Mouse (Mus musculus): ENCODE measurements around the gene Jhy. TPM values are rescaled to one million over a fixed set of nuclear protein-coding genes. Genes with fewer than 3 reads are reported as not detected.

Jhy gene
- polyA plus RNA-seq, 1 experiment from 2014 or later, result not detected

GRCm38 (mm10) chr9:40908411-40908810, 55.5 kb downstream of the Jhy start:
- no peak overlapping the region for H3K27ac ChIP-seq
- no peak overlapping the region for H3K4me3 ChIP-seq
- ATAC-seq (ENCODE audit: low FRiP score, low read depth), result no peak
- no peak overlapping the region for H3K9ac ChIP-seq
- no peaks in the 10 kb centered on the region for H3K9me3 ChIP-seq
- H3K27me3 ChIP-seq, result peaks cover 4% of the 10 kb centered on the region; the same call in 1 of the 2 replicates
- WGBS, result 81% methylated on average over 8 of the region's 8 CpGs
- H3K4me1 ChIP-seq, result no peaks in the 10 kb centered on the region
- no peaks in the 10 kb centered on the region for H3K36me3 ChIP-seq
- no peak overlapping the region for H3K4me2 ChIP-seq (replicated peaks)

DNA sequence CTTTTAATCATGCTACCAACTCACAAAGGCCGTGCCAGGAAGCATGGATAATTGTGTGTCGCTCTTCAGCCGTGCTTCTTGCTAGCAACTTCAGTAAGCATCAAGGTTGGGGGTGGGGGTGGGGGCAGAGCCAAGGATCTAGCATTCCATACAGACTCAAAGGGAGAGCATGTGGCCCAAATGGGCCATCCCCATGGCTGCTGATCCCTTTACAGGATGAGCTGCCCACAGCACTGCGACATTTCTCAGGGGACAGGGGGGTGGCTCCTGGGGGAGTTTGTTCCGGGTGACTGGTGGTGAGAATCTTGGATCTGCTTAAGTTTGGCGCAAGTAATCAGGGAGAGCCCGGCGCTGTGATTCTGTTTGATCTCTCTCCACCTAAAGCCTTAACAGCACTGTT, 56.5 kb downstream of the Jhy start:
- Histone ChIP-seq H3K27me3 (peaks cover 4% of the 10 kb centered on the region; the same call in 1 of the 2 replicates), H3K36me3 (no peaks in the 10 kb centered on the region), H3K9me3 (no peaks in the 10 kb centered on the region), H3K9ac (no peak overlapping the region), H3K27ac (no peak overlapping the region), H3K4me1 (no peaks in the 10 kb centered on the region), H3K4me3 (no peak overlapping the region), H3K4me2 (replicated peaks) (no peak overlapping the region)
- ATAC-seq (ENCODE audit: low FRiP score, low read depth), result no peak
- 26% methylated on average over 8 of the region's 8 CpGs for WGBS

GRCm38 (mm10) chr9:40892456-40892855, 71.5 kb downstream of the Jhy start:
- 68% methylated on average over 6 of the region's 6 CpGs for WGBS
- H3K9ac ChIP-seq, result no peak overlapping the region

GRCm38 (mm10) chr9:40889389-40889788, 74.5 kb downstream of the Jhy start:
- Histone ChIP-seq H3K36me3 (no peaks in the 10 kb centered on the region), H3K27me3 (peaks cover 60% of the 10 kb centered on the region), H3K9ac (no peak overlapping the region), H3K9me3 (no peaks in the 10 kb centered on the region), H3K27ac (no peak overlapping the region), H3K4me2 (replicated peaks) (no peak overlapping the region), H3K4me3 (no peak overlapping the region), H3K4me1 (no peaks in the 10 kb centered on the region)
- WGBS, result 22% methylated on average over 12 of the region's 12 CpGs
- no peak for ATAC-seq (ENCODE audit: low FRiP score, low read depth)

More at GRCm38 (mm10) chr9:40892456-40892855, 71.5 kb downstream of the Jhy start:
- Histone ChIP-seq H3K4me1 (no peaks in the 10 kb centered on the region), H3K4me3 (no peak overlapping the region), H3K36me3 (no peaks in the 10 kb centered on the region), H3K27me3 (peaks cover 33% of the 10 kb centered on the region), H3K4me2 (replicated peaks) (no peak overlapping the region), H3K9me3 (no peaks in the 10 kb centered on the region), H3K27ac (no peak overlapping the region)
- no peak for ATAC-seq (ENCODE audit: low FRiP score, low read depth)

- Histone ChIP-seq H3K36me3 (no peaks in the 10 kb centered on the region), H3K4me3 (no peak overlapping the region), H3K9me3 (no peaks in the 10 kb centered on the region), H3K27ac (no peak overlapping the region), H3K9ac (no peak overlapping the region), H3K4me2 (replicated peaks) (no peak overlapping the region), H3K4me1 (no peaks in the 10 kb centered on the region), H3K27me3 (peaks cover 91% of the 10 kb centered on the region)
- WGBS, result 54% methylated on average over 10 of the region's 10 CpGs
- ATAC-seq (ENCODE audit: low FRiP score, low read depth), result no peak
These were observed 78.2 kb downstream of the Jhy start for GRCm38 (mm10) chr9:40885669-40886068.

DNA sequence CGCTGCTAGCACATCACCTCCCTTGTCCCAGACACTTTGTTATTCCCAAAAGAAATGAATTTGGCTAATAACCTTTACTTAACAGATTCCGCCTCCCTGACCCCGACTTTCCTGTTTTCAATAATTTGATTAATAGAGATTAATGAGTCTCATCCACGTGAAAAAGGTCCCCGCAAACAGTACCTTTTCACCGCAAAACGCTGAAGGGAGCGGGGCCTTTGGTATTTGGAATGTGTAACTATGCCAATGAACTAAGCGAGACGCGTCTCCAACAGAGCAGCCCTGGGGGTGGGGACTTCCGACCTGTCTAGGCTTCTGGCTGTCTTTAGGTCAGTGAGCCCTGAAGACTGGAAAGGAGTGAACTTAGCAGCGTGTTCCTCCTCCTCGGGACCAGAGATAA, 84.9 kb downstream of the Jhy start:
- 3% methylated on average over 14 of the region's 14 CpGs for WGBS

GRCm38 (mm10) chr9:40878291-40878945, 85.5 kb downstream of the Jhy start:
- no peak for ATAC-seq (ENCODE audit: low FRiP score, low read depth)
- Histone ChIP-seq H3K4me1 (peaks cover 7% of the 10 kb centered on the region), H3K36me3 (no peaks in the 10 kb centered on the region), H3K4me2 (replicated peaks) (peak overlapping the region; percentile 55; the same call in 1 of the 2 replicates), H3K4me3 (no peak overlapping the region), H3K27me3 (peaks cover 100% of the 10 kb centered on the region), H3K9ac (no peak overlapping the region), H3K9me3 (no peaks in the 10 kb centered on the region), H3K27ac (no peak overlapping the region)
- WGBS, result 1% methylated on average over 32 of the region's 32 CpGs

More for the DNA sequence above, 84.9 kb downstream of the Jhy start:
- H3K4me1 ChIP-seq, result peaks cover 7% of the 10 kb centered on the region
- H3K4me3 ChIP-seq, result no peak overlapping the region
- no peaks in the 10 kb centered on the region for H3K9me3 ChIP-seq
- no peak overlapping the region for H3K4me2 ChIP-seq (replicated peaks)
- no peak overlapping the region for H3K27ac ChIP-seq
- peaks cover 99% of the 10 kb centered on the region for H3K27me3 ChIP-seq
- ATAC-seq (ENCODE audit: low FRiP score, low read depth), result no peak
- no peaks in the 10 kb centered on the region for H3K36me3 ChIP-seq
- no peak overlapping the region for H3K9ac ChIP-seq

DNA sequence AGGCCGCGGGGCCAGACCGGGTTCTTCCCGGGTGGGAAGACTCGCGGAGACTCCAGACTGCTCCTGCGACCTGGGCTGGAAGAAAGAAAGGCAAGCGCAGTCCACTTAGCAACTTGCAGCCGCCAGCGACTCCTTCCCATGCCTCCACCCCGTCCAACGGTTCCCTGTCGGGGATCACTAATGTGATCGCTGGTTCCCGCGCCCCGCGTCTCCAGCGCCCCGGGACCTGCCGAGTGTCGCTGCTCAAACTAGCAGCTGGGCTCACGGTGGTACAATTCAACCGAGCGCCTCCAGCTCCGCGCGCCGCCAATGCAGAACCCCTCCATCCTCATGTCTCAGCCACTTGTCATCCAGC, 86.1 kb downstream of the Jhy start:
- Histone ChIP-seq H3K9me3 (no peaks in the 10 kb centered on the region), H3K4me3 (peak overlapping the region; percentile 35), H3K36me3 (no peaks in the 10 kb centered on the region), H3K4me1 (peaks cover 7% of the 10 kb centered on the region), H3K9ac (no peak overlapping the region), H3K4me2 (replicated peaks) (peak overlapping the region; percentile 55), H3K27ac (no peak overlapping the region), H3K27me3 (peaks cover 100% of the 10 kb centered on the region)
- ATAC-seq (ENCODE audit: low FRiP score, low read depth), result no peak
- WGBS, result under 1% methylated on average over 29 of the region's 29 CpGs

GRCm38 (mm10) chr9:40877146-40877880, 86.6 kb downstream of the Jhy start:
- H3K4me1 ChIP-seq, result peaks cover 7% of the 10 kb centered on the region
- H3K4me3 ChIP-seq, result peak overlapping the region; percentile 35
- H3K27me3 ChIP-seq, result peaks cover 100% of the 10 kb centered on the region
- H3K9ac ChIP-seq, result no peak overlapping the region
- peak overlapping the region; percentile 55 for H3K4me2 ChIP-seq (replicated peaks)
- no peaks in the 10 kb centered on the region for H3K36me3 ChIP-seq
- ATAC-seq (ENCODE audit: low FRiP score, low read depth), result no peak
- WGBS, result 1% methylated on average over 42 of the region's 42 CpGs
- no peaks in the 10 kb centered on the region for H3K9me3 ChIP-seq
- H3K27ac ChIP-seq, result no peak overlapping the region

GRCm38 (mm10) chr9:40876693-40877092, 87.2 kb downstream of the Jhy start:
- Histone ChIP-seq H3K27me3 (peaks cover 100% of the 10 kb centered on the region), H3K4me1 (peaks cover 7% of the 10 kb centered on the region), H3K4me3 (no peak overlapping the region), H3K4me2 (replicated peaks) (no peak overlapping the region), H3K9me3 (no peaks in the 10 kb centered on the region), H3K27ac (no peak overlapping the region), H3K9ac (no peak overlapping the region), H3K36me3 (no peaks in the 10 kb centered on the region)
- no peak for ATAC-seq (ENCODE audit: low FRiP score, low read depth)
- 8% methylated on average over 5 of the region's 5 CpGs for WGBS

- ATAC-seq (ENCODE audit: low FRiP score, low read depth), result no peak
- Histone ChIP-seq H3K4me1 (peaks cover 7% of the 10 kb centered on the region), H3K36me3 (no peaks in the 10 kb centered on the region), H3K9ac (no peak overlapping the region), H3K9me3 (no peaks in the 10 kb centered on the region), H3K27me3 (peaks cover 100% of the 10 kb centered on the region), H3K4me3 (no peak overlapping the region), H3K27ac (no peak overlapping the region), H3K4me2 (replicated peaks) (no peak overlapping the region)
- WGBS, result under 1% methylated on average over 29 of the region's 29 CpGs
These were observed 87.8 kb downstream of the Jhy start for GRCm38 (mm10) chr9:40876164-40876563.

DNA sequence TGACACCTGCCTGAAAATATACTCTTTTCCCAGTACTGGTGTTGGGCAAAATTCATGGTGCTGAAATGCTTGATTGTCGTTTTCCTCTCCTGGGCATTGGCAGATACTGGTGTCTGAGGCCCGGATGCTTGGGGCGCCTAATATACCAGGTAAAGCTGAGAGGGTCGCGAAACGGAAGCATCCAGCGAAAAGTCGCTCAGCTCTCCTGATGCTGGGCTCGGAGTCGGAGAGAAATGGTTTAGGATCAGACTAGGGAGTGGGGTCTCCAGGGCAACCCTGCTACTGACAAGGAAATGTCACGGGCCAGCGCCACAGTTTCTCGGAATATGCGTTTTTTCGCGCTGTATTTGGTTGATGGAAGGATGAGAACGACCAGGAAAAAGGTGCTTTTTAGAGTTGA, 88.5 kb downstream of the Jhy start:
- H3K4me1 ChIP-seq, result peaks cover 7% of the 10 kb centered on the region
- H3K9me3 ChIP-seq, result no peaks in the 10 kb centered on the region
- no peak overlapping the region for H3K9ac ChIP-seq
- no peaks in the 10 kb centered on the region for H3K36me3 ChIP-seq
- H3K27me3 ChIP-seq, result peaks cover 98% of the 10 kb centered on the region
- H3K4me2 ChIP-seq (replicated peaks), result no peak overlapping the region
- ATAC-seq (ENCODE audit: low FRiP score, low read depth), result no peak
- H3K27ac ChIP-seq, result no peak overlapping the region
- no peak overlapping the region for H3K4me3 ChIP-seq
- under 1% methylated on average over 17 of the region's 17 CpGs for WGBS

Data from limb, embryonic 13.5 days (tissue).